Mouse (Mus musculus): ENCODE measurements at regions not wholly inside any gene's neighbourhood (a gene's known extent, or its start where the extent isn't known, plus 50 kb on each side); places are given as distances from the start of the nearest gene placed in this dataset.

- DNase-seq (ENCODE audit: low read depth, low spot score) = no peak
These were observed 271.2 kb upstream of the Zfp637 start for GRCm38 (mm10) chr6:117569576-117570326.

GRCm38 (mm10) chr6:117570346-117570745, 270.6 kb upstream of the Zfp637 start:
- no peak for DNase-seq (ENCODE audit: low read depth, low spot score)

- no peak for DNase-seq (ENCODE audit: low read depth, low spot score)
These were observed 270.2 kb upstream of the Zfp637 start for GRCm38 (mm10) chr6:117570791-117571190.

- no peak for DNase-seq (ENCODE audit: low read depth, low spot score)
These were observed 269.0 kb upstream of the Zfp637 start for GRCm38 (mm10) chr6:117572006-117572405.

GRCm38 (mm10) chr6:117573371-117573770, 267.6 kb upstream of the Zfp637 start:
- no peak for DNase-seq (ENCODE audit: low read depth, low spot score)

GRCm38 (mm10) chr6:117574146-117574545, 266.8 kb upstream of the Zfp637 start:
- no peak for DNase-seq (ENCODE audit: low read depth, low spot score)

- DNase-seq (ENCODE audit: low read depth, low spot score) = no peak
These were observed 265.9 kb upstream of the Zfp637 start for GRCm38 (mm10) chr6:117575057-117575456.

- no peak for DNase-seq (ENCODE audit: low read depth, low spot score)
These were observed 265.0 kb upstream of the Zfp637 start for GRCm38 (mm10) chr6:117576021-117576420.

GRCm38 (mm10) chr6:117577539-117578521, 263.1 kb upstream of the Zfp637 start:
- no peak for DNase-seq (ENCODE audit: low read depth, low spot score)

- DNase-seq (ENCODE audit: low read depth, low spot score) = no peak
These were observed 260.0 kb upstream of the Zfp637 start for GRCm38 (mm10) chr6:117580951-117581350.

GRCm38 (mm10) chr6:117583121-117583520, 257.9 kb upstream of the Zfp637 start:
- no peak for DNase-seq (ENCODE audit: low read depth, low spot score)

- DNase-seq (ENCODE audit: low read depth, low spot score) = no peak
These were observed 256.4 kb upstream of the Zfp637 start for GRCm38 (mm10) chr6:117584563-117584962.

- DNase-seq (ENCODE audit: low read depth, low spot score) = no peak
These were observed 244.7 kb upstream of the Zfp637 start for GRCm38 (mm10) chr6:117596166-117596840.

- DNase-seq (ENCODE audit: low read depth, low spot score) = no peak
These were observed 236.1 kb upstream of the Zfp637 start for GRCm38 (mm10) chr6:117604834-117605233.

- DNase-seq (ENCODE audit: low read depth, low spot score) = no peak
These were observed 235.3 kb upstream of the Zfp637 start for GRCm38 (mm10) chr6:117605685-117606084.

- no peak for DNase-seq (ENCODE audit: low read depth, low spot score)
These were observed 234.8 kb upstream of the Zfp637 start for GRCm38 (mm10) chr6:117606211-117606610.

- no peak for DNase-seq (ENCODE audit: low read depth, low spot score)
These were observed 234.0 kb upstream of the Zfp637 start for GRCm38 (mm10) chr6:117607023-117607422.

GRCm38 (mm10) chr6:117609476-117610404, 231.2 kb upstream of the Zfp637 start:
- no peak for DNase-seq (ENCODE audit: low read depth, low spot score)

GRCm38 (mm10) chr6:117611281-117611680, 229.7 kb upstream of the Zfp637 start:
- no peak for DNase-seq (ENCODE audit: low read depth, low spot score)

GRCm38 (mm10) chr6:117611965-117612364, 229.0 kb upstream of the Zfp637 start:
- DNase-seq (ENCODE audit: low read depth, low spot score) = no peak

- DNase-seq (ENCODE audit: low read depth, low spot score) = no peak
These were observed 228.6 kb upstream of the Zfp637 start for GRCm38 (mm10) chr6:117612421-117612820.
